Mouse (Mus musculus) left cerebral cortex, adult 8-10 months (tissue): ENCODE results near the gene Gm45521. TPM values are rescaled to one million over a fixed set of nuclear protein-coding genes. Genes with fewer than 3 reads are reported as not detected.
"Not testable (repeated sequence)": the region's sequence is repeated elsewhere in the genome, so short reads cannot be mapped to it uniquely, and the experiment has no call there.

ENCODE experiments used
- DNase-seq, 2 experiments: peaks; one replicate each; pipeline ENCODE4 v3.0.0; 2022; ENCODE audit warnings: low spot score in 2 of 2
- total RNA-seq, 4 experiments: library from RNA; stranded (reverse); gene quantifications; 2 replicates each; pipeline ENCODE4 v1.2.4; 2022

Gm45521 gene
- total RNA-seq, 4 experiments from 2014 or later, result 0.59 TPM; not detected in 3

GRCm38 (mm10) chr14:7999435-7999834 lies 42.3 kb downstream of the Gm45521 start:
- no peak for DNase-seq

GRCm38 (mm10) chr14:8000247-8000646 lies 43.2 kb downstream of the Gm45521 start:
- no peak for DNase-seq

GRCm38 (mm10) chr14:8000831-8001685 lies 44.0 kb downstream of the Gm45521 start:
- peak; percentile 41 to 64 for DNase-seq

- DNase-seq, result peak; percentile 72 to 80
Observed at GRCm38 (mm10) chr14:8002432-8003092, 45.5 kb downstream of the Gm45521 start, which contains the start of gene Abhd6. Abhd6 (plus strand) TSS chr14:8002902.

- DNase-seq, result peak in 1 of 2 experiments; percentile 52
Observed at GRCm38 (mm10) chr14:8003093-8003670, 46.1 kb downstream of the Gm45521 start.

GRCm38 (mm10) chr14:8003727-8004670 lies 46.9 kb downstream of the Gm45521 start:
- no peak for DNase-seq

GRCm38 (mm10) chr14:8006061-8006460 lies 49.0 kb downstream of the Gm45521 start:
- not testable (repeated sequence) for DNase-seq

GRCm38 (mm10) chr14:8007084-8007483 lies 50.0 kb downstream of the Gm45521 start:
- DNase-seq, result no peak

GRCm38 (mm10) chr14:8007486-8007885 lies 50.4 kb downstream of the Gm45521 start:
- no peak for DNase-seq

- no peak for DNase-seq
Observed at GRCm38 (mm10) chr14:8007923-8008322, 50.8 kb downstream of the Gm45521 start.

Other genes with a start within 250 kb of the Gm45521 start
- not detected for gene Gm26661, start 165.7 kb upstream of the Gm45521 start, total RNA-seq
- 10 to 100 TPM; 27.6 to 79.3 (median 41.4) TPM for gene Flnb, start 139.3 kb upstream of the Gm45521 start, total RNA-seq
- gene Dnase1l3, start 37.3 kb downstream of the Gm45521 start, total RNA-seq, result under 1 TPM in 1 of 4 experiments, not detected in 3; 0.07 TPM
- 10 to 100 TPM; 55.1 to 60.3 (median 55.6) TPM for gene Abhd6, start 45.6 kb downstream of the Gm45521 start, total RNA-seq
- gene Rpp14, start 123.1 kb downstream of the Gm45521 start, total RNA-seq, result 10 to 100 TPM; 25.1 to 31.7 (median 29.3) TPM
- 10 to 100 TPM; 32.5 to 32.8 (median 32.7) TPM for gene Pxk, start 140.9 kb downstream of the Gm45521 start, total RNA-seq
- gene Pdhb, start 215.7 kb downstream of the Gm45521 start, total RNA-seq, result 100 to 1,000 TPM; 153 to 174 (median 160) TPM